In genomic region chr14:100459601-100460290, GRCm38 (mm10) we compare ENCODE assay signal across 9 mouse cellular contexts.
DNase-seq lines count a peak whose midpoint lies in the region; ATAC-seq lines count a peak whose summit lies in the region.
"Had no signal": no experiment of that assay in that cellular context is flagged by ENCODE, and none has a peak within 500 bp of the region (broad histone marks: within the 10 kb centered on the region; RNA-seq: fewer than 3 reads in every experiment).

No protein-coding gene starts in this region.

- no peaks in the 10 kb centered on the region for H3K27me3 ChIP-seq in heart, embryonic 14.5 days (ENCODE audit: control insufficient read depth, insufficient read depth, low read length)
- H3K27me3 ChIP-seq in midbrain, embryonic 13.5 days = no peaks in the 10 kb centered on the region

- WGBS in heart, embryonic 14.5 days = 42% methylated on average over 8 of the region's 8 CpGs
- WGBS in midbrain, embryonic 13.5 days = 12% methylated on average over 8 of the region's 8 CpGs

- no peaks in the 10 kb centered on the region for H3K9me3 ChIP-seq in heart, embryonic 14.5 days (ENCODE audit: control insufficient read depth, low read length)
- H3K9me3 ChIP-seq in midbrain, embryonic 13.5 days = no peaks in the 10 kb centered on the region

- H3K36me3 ChIP-seq in heart, embryonic 14.5 days (ENCODE audit: control insufficient read depth, insufficient read depth, low read length) = no peaks in the 10 kb centered on the region
- H3K36me3 ChIP-seq in midbrain, embryonic 13.5 days = no peaks in the 10 kb centered on the region
- H3K36me3 ChIP-seq: G1E had no signal

- ATAC-seq in heart, embryonic 14.5 days (ENCODE audit: insufficient number of reproducible peaks, insufficient read depth, low FRiP score, low read depth) = no peak
- 0 out of 2 replicates have a peak, but pooled peaks have one; percentile 1 for ATAC-seq in midbrain, embryonic 13.5 days

- no peak overlapping the region for H3K9ac ChIP-seq in heart, embryonic 14.5 days (ENCODE audit: low read length)
- 0 out of 2 replicates have a peak overlapping the region, but pooled peaks have one; percentile 42 for H3K9ac ChIP-seq in midbrain, embryonic 13.5 days (replicated peaks)

- H3K27ac ChIP-seq in heart, embryonic 14.5 days (replicated peaks in 1 of 2; ENCODE audit: control insufficient read depth in 1 of 2, insufficient read depth in 1 of 2, low read depth in 2 of 2, low read length in 2 of 2) = no peak overlapping the region
- H3K27ac ChIP-seq in midbrain, embryonic 13.5 days = peak overlapping the region; percentile 87

- no peak overlapping the region for H3K4me3 ChIP-seq in heart, embryonic 14.5 days (ENCODE audit: control insufficient read depth in 1 of 2, insufficient read depth in 1 of 2, low read depth in 1 of 2, low read length in 2 of 2)
- H3K4me3 ChIP-seq in midbrain, embryonic 13.5 days (replicated peaks) = peak overlapping the region; percentile 12; the same call in 1 of the 2 replicates

- peaks cover 18 to 26% of the 10 kb centered on the region in 2 experiments for H3K4me1 ChIP-seq in heart, embryonic 14.5 days (ENCODE audit: control insufficient read depth in 2 of 2, insufficient read depth in 2 of 2, low read length in 2 of 2)
- H3K4me1 ChIP-seq in midbrain, embryonic 13.5 days (replicated peaks) = peaks cover 44% of the 10 kb centered on the region

- no peak for DNase-seq in heart, postnatal 4 days
- DNase-seq in embryo, embryonic 10 days (ENCODE audit: low spot score) = peak; percentile 18
- DNase-seq in hindlimb bud, embryonic 11.5 days (ENCODE audit: extremely low spot score, low read depth, low spot score) = peak; percentile 47
- no peak for DNase-seq in yolk sac, embryonic 10.5 days (ENCODE audit: low spot score)
- no peak for DNase-seq in urinary bladder, postnatal 14 days (ENCODE audit: low spot score)
- DNase-seq in urinary bladder, postnatal 25 days (ENCODE audit: low spot score) = no peak

- peak overlapping the region; percentile 9; the same call in 1 of the 2 replicates for H3K4me2 ChIP-seq in heart, embryonic 14.5 days (ENCODE audit: low read length)
- peak overlapping the region; percentile 49 for H3K4me2 ChIP-seq in midbrain, embryonic 13.5 days (replicated peaks)

Comparison
In these comparisons a context has a peak if more than half of its experiments do, and no peak if none do; other contexts are left out.
1. DNase-seq: peak in embryo, embryonic 10 days (single experiment) and hindlimb bud, embryonic 11.5 days (single experiment); none in heart, postnatal 4 days (single experiment), yolk sac, embryonic 10.5 days (single experiment), urinary bladder, postnatal 14 days (single experiment) and urinary bladder, postnatal 25 days (single experiment).